Mouse (Mus musculus) testis, adult 2 months (tissue): ENCODE measurements around the gene Nr1h2.

Experiments
- CTCF ChIP-seq: fragments of 200-500 bp; IDR thresholded peaks from 2 replicates; pipeline ENCODE4 v1.5.1; 2012; ENCODE audit warnings: low read depth, mild to moderate bottlenecking, inconsistent platforms, low read length, moderate library complexity; ENCODE audit not compliant: control insufficient read depth, insufficient read depth, insufficient replicate concordance
- POLR2A ChIP-seq: fragments of 200-500 bp; IDR thresholded peaks from 2 replicates; pipeline ENCODE4 v1.6.1; 2012; ENCODE audit warnings: low read depth, mild to moderate bottlenecking, inconsistent platforms, low read length, moderate library complexity; ENCODE audit not compliant: control insufficient read depth

DNA sequence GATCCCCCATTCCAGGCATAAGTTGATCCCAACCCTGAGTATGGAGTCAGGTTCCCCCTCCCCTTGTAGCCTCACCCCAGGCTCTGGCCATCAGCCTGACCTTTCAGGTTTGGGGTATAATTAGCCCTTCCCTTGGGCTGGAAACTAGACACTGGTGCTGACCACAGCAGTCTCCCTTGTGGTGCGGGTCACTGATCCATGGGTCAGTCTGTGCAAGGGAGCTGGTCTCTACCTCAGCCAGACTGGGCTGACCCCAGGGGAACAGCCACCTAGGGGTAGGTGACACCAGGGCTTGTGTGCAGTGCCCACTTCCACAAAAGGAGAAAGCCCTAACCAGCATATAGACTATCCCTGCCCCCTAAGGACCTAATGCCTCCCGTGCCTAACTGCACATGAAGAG lies 30.7 kb downstream of the Nr1h2 start:
- no peak for TF ChIP-seq POLR2A
- TF ChIP-seq CTCF, result no peak
